Mouse (Mus musculus): ENCODE measurements around the gene Podxl.

GRCm38 (mm10) chr6:31537193-31537592 is 26.6 kb downstream of the Podxl start:
- no peak for TF ChIP-seq CTCF (IDR thresholded peaks at IDR 0.05; ENCODE audit: low read depth)
- no peak for TF ChIP-seq EP300 (IDR thresholded peaks at IDR 0.05; ENCODE audit: low read depth)
